Mouse (Mus musculus): ENCODE measurements around the gene Rnf10. TPM values are rescaled to one million over a fixed set of nuclear protein-coding genes. Genes with fewer than 3 reads are reported as not detected.

Rnf10 gene
- 171 and 186 TPM in 2 replicates for polyA plus RNA-seq (2012; rRNA removed)

DNA sequence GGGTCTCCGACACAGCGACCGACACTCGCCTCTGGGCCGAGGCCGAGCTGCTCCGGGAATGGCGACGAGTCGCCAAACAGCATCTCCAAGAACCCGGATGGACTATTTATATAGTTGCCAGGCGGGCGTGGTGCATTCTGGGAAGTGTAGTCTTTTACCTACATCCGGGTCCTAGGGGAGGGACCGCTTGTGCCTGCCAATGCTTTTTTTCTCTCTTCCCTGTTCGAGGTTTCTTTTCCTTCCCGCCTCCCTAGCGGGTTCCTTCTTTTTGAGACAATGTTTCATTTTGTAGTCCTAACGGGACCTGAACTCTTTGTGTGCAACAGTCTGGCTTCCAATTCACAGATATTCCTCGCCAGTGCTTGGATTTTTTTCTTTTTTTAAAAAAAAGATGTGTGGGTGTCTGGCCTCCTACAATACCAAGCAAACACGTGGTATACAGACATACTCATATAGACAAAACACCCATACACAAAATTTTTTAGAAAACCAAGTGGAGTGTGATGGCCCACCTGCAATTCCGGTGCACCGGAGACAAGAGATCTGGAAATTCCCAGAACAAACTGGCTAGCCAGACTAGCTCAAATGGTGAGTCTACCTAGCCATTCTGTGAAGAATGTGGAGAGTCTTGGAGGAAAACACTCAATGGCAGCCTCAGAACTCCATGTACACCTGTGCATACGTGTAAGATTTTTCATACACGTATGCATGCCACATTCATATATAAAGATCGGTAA, at the start of gene Rnf10:
Rnf10 (minus strand) TSS at position 87 of the 737 bp plus-strand sequence.

DNA sequence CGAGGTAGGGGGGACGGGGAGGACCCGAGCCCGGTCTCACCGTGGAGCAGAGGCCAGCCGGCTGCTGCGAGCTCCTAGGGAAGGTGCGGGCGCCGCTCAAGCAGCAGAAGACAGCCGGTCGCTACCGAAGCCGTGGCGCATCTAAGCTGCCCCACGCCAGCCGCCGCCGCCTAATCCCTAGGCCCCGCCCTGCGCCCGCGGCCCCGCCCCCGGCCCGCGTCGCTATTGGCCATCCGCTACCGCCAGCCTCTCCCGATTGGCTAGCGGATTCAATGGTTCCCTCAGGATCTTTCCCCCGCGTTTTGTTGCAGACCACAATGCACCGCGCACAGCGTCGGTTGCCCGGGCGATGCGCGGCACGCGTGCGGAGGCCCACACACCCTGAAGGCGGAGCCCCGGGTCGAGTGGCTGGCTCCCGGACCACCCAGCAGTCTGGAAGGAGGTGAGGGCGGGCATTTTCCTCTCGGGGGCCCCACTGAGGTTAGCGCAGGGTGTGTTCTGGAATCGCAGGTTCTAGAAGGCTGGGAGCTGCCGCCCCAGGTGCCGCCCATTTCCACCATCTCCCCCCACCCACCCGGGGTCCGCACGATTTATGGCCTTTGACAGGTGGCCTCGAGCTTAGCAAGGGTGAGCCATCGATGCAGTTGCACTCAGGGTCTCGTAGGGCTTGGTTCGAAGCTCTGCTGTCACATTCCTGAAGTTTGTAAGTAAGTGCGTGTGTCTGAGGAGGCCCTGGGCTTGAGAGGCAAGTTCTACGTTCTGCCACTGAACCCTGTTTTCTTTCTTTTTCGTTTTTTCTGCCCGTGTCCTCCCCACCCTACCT, 28.3 kb upstream of the Rnf10 start, which contains the start of gene Dynll1:
Dynll1 (minus strand) TSS at position 208 of the 823 bp plus-strand sequence.

DNA sequence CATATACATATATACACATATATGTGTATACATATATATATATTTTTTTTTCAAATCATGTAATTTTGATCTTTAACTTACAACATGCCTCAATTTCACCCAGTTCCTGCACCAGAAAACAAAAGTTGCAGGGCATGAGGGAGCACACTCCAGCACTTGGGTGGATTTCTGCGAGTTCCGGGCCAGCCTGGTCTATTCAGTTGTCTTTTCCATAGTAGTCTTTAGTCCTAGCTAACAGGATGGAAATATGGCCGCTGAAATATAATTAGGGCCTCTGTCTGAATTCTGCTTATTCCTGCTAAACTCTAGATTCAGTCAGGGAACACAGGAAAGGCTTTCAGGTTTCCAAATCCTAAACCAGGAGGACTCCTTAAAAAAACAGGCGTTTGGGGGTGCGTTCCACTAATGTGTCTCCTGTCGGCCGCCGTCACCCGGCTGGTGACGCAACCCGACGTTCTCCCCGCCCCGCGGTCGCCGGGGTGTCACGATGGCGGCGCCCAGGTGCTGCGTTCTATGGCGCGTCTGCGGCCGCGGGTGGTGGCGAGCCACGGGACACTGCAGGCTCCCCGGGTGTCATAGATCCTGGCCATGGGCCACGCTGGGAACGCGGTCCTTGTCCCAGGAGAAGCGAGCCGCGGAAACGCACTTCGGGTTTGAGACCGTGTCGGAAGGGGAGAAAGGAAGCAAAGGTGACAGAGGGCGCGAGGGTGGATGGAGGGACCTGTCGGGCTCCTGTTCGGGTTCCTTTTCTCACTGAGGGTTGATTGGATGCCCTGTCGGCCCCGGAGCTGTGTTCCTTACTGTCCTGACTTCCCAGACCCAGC, 6.7 kb upstream of the Rnf10 start, which contains the start of gene Coq5:
Coq5 (plus strand) TSS at position 441 of the 824 bp plus-strand sequence.

DNA sequence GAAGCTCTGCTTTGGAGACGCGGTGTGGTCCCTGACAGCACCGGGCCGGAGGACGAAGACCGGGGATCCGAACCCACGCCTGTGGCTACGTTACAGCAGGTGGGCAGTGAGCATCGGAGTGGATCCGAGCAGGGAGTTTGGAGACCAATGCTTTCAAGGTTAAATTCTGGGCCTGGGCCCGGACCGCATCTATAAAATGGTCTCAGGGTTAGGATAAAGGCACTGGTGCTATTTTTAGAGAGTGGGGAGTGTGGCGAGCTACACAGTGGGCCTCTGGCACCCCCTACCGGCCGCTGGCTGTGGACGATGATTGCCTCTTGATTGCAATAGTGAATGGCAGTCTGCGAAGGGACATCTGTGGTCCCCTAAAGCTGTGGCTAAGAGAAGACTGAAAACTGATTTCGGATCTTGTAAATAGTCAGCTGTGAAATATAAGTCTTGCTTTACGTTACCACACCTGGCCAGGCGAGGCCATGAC, 36.9 kb downstream of the Rnf10 start, which contains the start of gene Pop5:
Pop5 (plus strand) TSS at position 51 of the 478 bp plus-strand sequence.

DNA sequence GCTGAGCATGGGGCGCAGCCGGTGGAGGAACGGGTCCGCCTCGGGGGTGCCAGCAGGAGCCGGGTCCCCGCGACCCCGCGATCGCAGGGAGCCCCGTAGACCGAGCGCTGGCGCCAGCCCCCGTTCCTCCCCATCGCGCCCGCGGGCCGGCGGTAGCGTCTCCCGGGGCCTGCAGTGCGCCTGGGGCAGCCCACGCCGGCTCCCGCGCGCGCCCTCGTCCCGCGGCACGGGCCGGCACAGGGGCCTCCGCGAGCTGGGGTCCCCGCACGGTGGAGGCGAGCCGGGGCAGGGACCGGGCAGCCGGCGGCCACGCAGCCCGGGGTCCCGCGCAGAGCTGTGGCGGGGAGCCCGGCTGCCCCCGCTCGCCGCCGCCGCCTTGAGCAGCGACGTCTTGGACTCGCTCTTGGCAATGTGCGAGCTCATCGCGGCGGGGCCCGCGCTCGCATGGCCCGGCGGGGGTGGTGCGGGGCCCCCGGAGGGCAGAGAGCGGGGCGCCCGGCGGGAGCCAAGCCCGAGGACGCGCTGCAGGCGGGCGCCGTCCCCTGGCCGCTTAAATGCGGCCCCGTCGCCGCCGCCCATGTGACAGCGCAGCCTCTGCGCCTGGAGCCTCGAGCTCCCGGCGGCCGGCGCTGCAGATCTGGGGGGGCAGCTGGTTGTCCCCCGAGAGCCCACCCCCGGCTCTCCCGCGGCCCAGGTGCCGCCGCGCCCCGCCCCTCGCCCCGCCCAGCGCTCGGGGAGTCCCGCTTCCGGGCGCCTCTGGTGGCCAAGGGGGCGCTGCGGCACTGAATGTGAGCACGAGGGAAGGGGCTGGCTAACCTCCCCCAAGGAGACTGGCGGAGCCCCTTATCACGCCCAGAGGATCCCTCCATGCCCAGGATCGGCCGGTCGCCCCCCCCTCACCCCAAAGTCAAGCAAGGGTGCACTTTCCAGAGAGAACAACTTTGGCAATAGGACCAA, 78.8 kb downstream of the Rnf10 start, which contains the start of gene Cabp1:
Cabp1 (minus strand) TSS at position 713 of the 957 bp plus-strand sequence.

Other genes with a start within 250 kb of the Rnf10 start
- 0.21 and 0.31 TPM in 2 replicates for gene Gm10401, start 174.6 kb downstream of the Rnf10 start, polyA plus RNA-seq (2012; rRNA removed)
- gene Acads, start 153.6 kb downstream of the Rnf10 start, polyA plus RNA-seq (2012; rRNA removed): 14.5 and 16.4 TPM in 2 replicates
- 35.1 and 37.4 TPM in 2 replicates for gene Unc119b, start 137.9 kb downstream of the Rnf10 start, polyA plus RNA-seq (2012; rRNA removed)
- gene Mlec, start 114.7 kb downstream of the Rnf10 start, polyA plus RNA-seq (2012; rRNA removed): 61.9 and 66.2 TPM in 2 replicates
- 54.7 and 57.3 TPM in 2 replicates for gene Cabp1, start 78.5 kb downstream of the Rnf10 start, polyA plus RNA-seq (2012; rRNA removed)
- 62.9 and 64.4 TPM in 2 replicates for gene Pop5, start 37.1 kb downstream of the Rnf10 start, polyA plus RNA-seq (2012; rRNA removed)
- 21.0 and 23.5 TPM in 2 replicates for gene Coq5, start 6.8 kb upstream of the Rnf10 start, polyA plus RNA-seq (2012; rRNA removed)
- 921 and 931 TPM in 2 replicates for gene Dynll1, start 28.1 kb upstream of the Rnf10 start, polyA plus RNA-seq (2012; rRNA removed)
- 77.3 and 91.8 TPM in 2 replicates for gene Srsf9, start 54.3 kb upstream of the Rnf10 start, polyA plus RNA-seq (2012; rRNA removed)
- 29.5 and 32.5 TPM in 2 replicates for gene Gatc, start 68.3 kb upstream of the Rnf10 start, polyA plus RNA-seq (2012; rRNA removed)
- gene Triap1, start 68.3 kb upstream of the Rnf10 start, polyA plus RNA-seq (2012; rRNA removed): 35.5 and 37.2 TPM in 2 replicates
- 1,710 and 1,793 TPM in 2 replicates for gene Cox6a1, start 76.1 kb upstream of the Rnf10 start, polyA plus RNA-seq (2012; rRNA removed)
- gene Msi1, start 156.7 kb upstream of the Rnf10 start, polyA plus RNA-seq (2012; rRNA removed): 92.7 and 109 TPM in 2 replicates
- not detected in 2 replicates for gene Pla2g1b, start 193.4 kb upstream of the Rnf10 start, polyA plus RNA-seq (2012; rRNA removed)
- 83.0 and 85.9 TPM in 2 replicates for gene Sirt4, start 211.8 kb upstream of the Rnf10 start, polyA plus RNA-seq (2012; rRNA removed)
- 36.4 and 36.6 TPM in 2 replicates for gene Pxn, start 233.8 kb upstream of the Rnf10 start, polyA plus RNA-seq (2012; rRNA removed)

All from central nervous system, embryonic 18 days (tissue).